Mouse (Mus musculus): ENCODE measurements at regions not wholly inside any gene's neighbourhood (a gene's known extent, or its start where the extent isn't known, plus 50 kb on each side); places are given as distances from the start of the nearest gene placed in this dataset.

- DNase-seq (ENCODE audit: low spot score), result no peak
- intact Hi-C loops (cut with DNase I), result no loop called here
Observed at GRCm38 (mm10) chr11:71409211-71409765, 178.8 kb upstream of the Nlrp1b start.

- intact Hi-C loops (cut with DNase I), result no loop called here
- DNase-seq (ENCODE audit: low spot score), result no peak
Observed at GRCm38 (mm10) chr11:71410582-71410981, 180.0 kb upstream of the Nlrp1b start.

- DNase-seq (ENCODE audit: low spot score), result no peak
- intact Hi-C loops (cut with DNase I), result no loop called here
Observed at GRCm38 (mm10) chr11:71411958-71412357, 181.4 kb upstream of the Nlrp1b start.

- intact Hi-C loops (cut with DNase I), result no loop called here
- no peak for DNase-seq (ENCODE audit: low spot score)
Observed at GRCm38 (mm10) chr11:71414403-71415140, 184.0 kb upstream of the Nlrp1b start.

GRCm38 (mm10) chr11:71415451-71415850 is 184.9 kb upstream of the Nlrp1b start:
- no peak for DNase-seq (ENCODE audit: low spot score)
- intact Hi-C loops (cut with DNase I), result no loop called here

- no peak for DNase-seq (ENCODE audit: low spot score)
- intact Hi-C loops (cut with DNase I), result no loop called here
Observed at GRCm38 (mm10) chr11:71422291-71422840, 191.8 kb upstream of the Nlrp1b start.

- intact Hi-C loops (cut with DNase I), result no loop called here
- DNase-seq (ENCODE audit: low spot score), result no peak
Observed at GRCm38 (mm10) chr11:71423242-71423641, 192.7 kb upstream of the Nlrp1b start.

GRCm38 (mm10) chr11:71424879-71425278 is 194.3 kb upstream of the Nlrp1b start:
- intact Hi-C loops (cut with DNase I), result no loop called here

GRCm38 (mm10) chr11:71429739-71430138 is 199.2 kb upstream of the Nlrp1b start:
- DNase-seq (ENCODE audit: low spot score), result no peak
- intact Hi-C loops (cut with DNase I), result no loop called here

More at GRCm38 (mm10) chr11:71424879-71425278, 194.3 kb upstream of the Nlrp1b start:
- no peak for DNase-seq (ENCODE audit: low spot score)

GRCm38 (mm10) chr11:71434241-71434640 is 203.7 kb upstream of the Nlrp1b start:
- DNase-seq (ENCODE audit: low spot score), result no peak
- intact Hi-C loops (cut with DNase I), result no loop called here

GRCm38 (mm10) chr11:71434886-71435285 is 204.4 kb upstream of the Nlrp1b start:
- DNase-seq (ENCODE audit: low spot score), result no peak
- intact Hi-C loops (cut with DNase I), result no loop called here

GRCm38 (mm10) chr11:71435745-71436144 is 205.2 kb upstream of the Nlrp1b start:
- intact Hi-C loops (cut with DNase I), result no loop called here
- DNase-seq (ENCODE audit: low spot score), result no peak

GRCm38 (mm10) chr11:71436335-71436734 is 205.8 kb upstream of the Nlrp1b start:
- DNase-seq (ENCODE audit: low spot score), result no peak
- intact Hi-C loops (cut with DNase I), result no loop called here

GRCm38 (mm10) chr11:71436801-71437200 is 206.3 kb upstream of the Nlrp1b start:
- DNase-seq (ENCODE audit: low spot score), result no peak
- intact Hi-C loops (cut with DNase I), result no loop called here

GRCm38 (mm10) chr11:71439871-71440270 is 209.3 kb upstream of the Nlrp1b start:
- DNase-seq (ENCODE audit: low spot score), result no peak
- intact Hi-C loops (cut with DNase I), result no loop called here

- intact Hi-C loops (cut with DNase I), result no loop called here
- no peak for DNase-seq (ENCODE audit: low spot score)
Observed at GRCm38 (mm10) chr11:71440392-71440791, 209.9 kb upstream of the Nlrp1b start.

GRCm38 (mm10) chr11:71444056-71444455 is 213.5 kb upstream of the Nlrp1b start:
- intact Hi-C loops (cut with DNase I), result no loop called here
- DNase-seq (ENCODE audit: low spot score), result no peak

- intact Hi-C loops (cut with DNase I), result loop anchor here (5.0 kb wide), 2 partner anchors 71 to 301 kb away; partner anchors contain the start of gene Wscd1
- no peak for DNase-seq (ENCODE audit: low spot score)
Observed at GRCm38 (mm10) chr11:71446641-71447040, 216.1 kb upstream of the Nlrp1b start.

GRCm38 (mm10) chr11:71447841-71448745 is 217.6 kb upstream of the Nlrp1b start:
- DNase-seq (ENCODE audit: low spot score), result no peak
- intact Hi-C loops (cut with DNase I), result loop anchor here (5.0 kb wide), 2 partner anchors 69 to 299 kb away; partner anchors contain the start of gene Wscd1

- DNase-seq (ENCODE audit: low spot score), result no peak
- intact Hi-C loops (cut with DNase I), result no loop called here
Observed at GRCm38 (mm10) chr11:71480094-71480493, 249.6 kb upstream of the Nlrp1b start.

All from heart, postnatal 25 days (tissue).